15 mouse cellular contexts compared by ENCODE assay signal in genomic region chr1:134074606-134075005, GRCm38 (mm10). TPM values are rescaled to one million over a fixed set of nuclear protein-coding genes. Genes with fewer than 3 reads are reported as not detected.
DNase-seq lines count a peak whose midpoint lies in the region; ATAC-seq and TF ChIP-seq lines count a peak whose summit lies in the region.
"Had no signal": no experiment of that assay in that cellular context is flagged by ENCODE, and none has a peak within 500 bp of the region (broad histone marks: within the 10 kb centered on the region; RNA-seq: fewer than 3 reads in every experiment).

No protein-coding gene starts in this region.

- peaks cover 26% of the 10 kb centered on the region for H3K36me3 ChIP-seq in heart, embryonic 12.5 days
- H3K36me3 ChIP-seq in midbrain, embryonic 12.5 days = peaks cover 25% of the 10 kb centered on the region
- no peaks in the 10 kb centered on the region for H3K36me3 ChIP-seq in midbrain, postnatal 0 days (ENCODE audit: insufficient read depth, low read length)
- H3K36me3 ChIP-seq in forebrain, embryonic 16.5 days (ENCODE audit: control insufficient read depth, insufficient read depth) = peaks cover 3% of the 10 kb centered on the region; the same call in 1 of the 2 replicates

- intact Hi-C loops in heart, postnatal 14 days (cut with DNase I) = no loop called here

- WGBS in heart, embryonic 12.5 days = 87% methylated on average over 10 of the region's 10 CpGs
- 82% methylated on average over 10 of the region's 10 CpGs for WGBS in midbrain, embryonic 12.5 days
- 85% methylated on average over 10 of the region's 10 CpGs for WGBS in midbrain, postnatal 0 days
- 82% methylated on average over 10 of the region's 10 CpGs for WGBS in forebrain, embryonic 16.5 days

- H3K9ac ChIP-seq in heart, embryonic 12.5 days = no peak overlapping the region
- H3K9ac ChIP-seq in midbrain, embryonic 12.5 days (replicated peaks) = no peak overlapping the region
- no peak overlapping the region for H3K9ac ChIP-seq in midbrain, postnatal 0 days (replicated peaks; ENCODE audit: low read length, poor library complexity, severe bottlenecking)
- no peak overlapping the region for H3K9ac ChIP-seq in forebrain, embryonic 16.5 days (replicated peaks; ENCODE audit: low read depth, low read length)

- H3K4me3 ChIP-seq in heart, embryonic 12.5 days = no peak overlapping the region
- peak overlapping the region; percentile 83; the same call in 1 of the 2 replicates for H3K4me3 ChIP-seq in midbrain, embryonic 12.5 days
- H3K4me3 ChIP-seq in midbrain, postnatal 0 days (ENCODE audit: low read depth, low read length) = no peak overlapping the region
- no peak overlapping the region for H3K4me3 ChIP-seq in forebrain, embryonic 16.5 days (replicated peaks; ENCODE audit: low read length)

- no peak for DNase-seq in heart, postnatal 14 days
- DNase-seq in midbrain, postnatal 0 days (ENCODE audit: low spot score) = no peak
- DNase-seq in naive thymus-derived CD4-positive, alpha-beta T cell, adult 2 months (ENCODE audit: low read depth) = peak; percentile 54
- no peak for DNase-seq in left cerebral cortex, adult 18-20 months (ENCODE audit: low spot score in 2 of 2)
- no peak for DNase-seq in spleen, adult 12 weeks (ENCODE audit: low spot score)
- DNase-seq: cerebellum, postnatal 25 days; left cerebral cortex, postnatal 4 days had no signal

- peaks cover 75% of the 10 kb centered on the region for H3K4me1 ChIP-seq in heart, embryonic 12.5 days (replicated peaks)
- peaks cover 83% of the 10 kb centered on the region for H3K4me1 ChIP-seq in midbrain, embryonic 12.5 days
- peaks cover 13% of the 10 kb centered on the region; the same call in 1 of the 2 replicates for H3K4me1 ChIP-seq in midbrain, postnatal 0 days (ENCODE audit: insufficient read depth, low read length)
- H3K4me1 ChIP-seq in forebrain, embryonic 16.5 days (replicated peaks; ENCODE audit: control insufficient read depth, insufficient read depth, low read length) = peaks cover 54% of the 10 kb centered on the region

- no peaks in the 10 kb centered on the region for H3K27me3 ChIP-seq in heart, embryonic 12.5 days (replicated peaks)
- H3K27me3 ChIP-seq in midbrain, embryonic 12.5 days = no peaks in the 10 kb centered on the region
- H3K27me3 ChIP-seq in midbrain, postnatal 0 days (ENCODE audit: insufficient read depth, low read length) = no peaks in the 10 kb centered on the region
- H3K27me3 ChIP-seq in forebrain, embryonic 16.5 days (replicated peaks; ENCODE audit: control insufficient read depth, insufficient read depth, low read length) = no peaks in the 10 kb centered on the region

- peak overlapping the region; percentile 10; the same call in 1 of the 2 replicates for H3K4me2 ChIP-seq in heart, embryonic 12.5 days
- H3K4me2 ChIP-seq in midbrain, embryonic 12.5 days (replicated peaks) = peak overlapping the region; percentile 71
- H3K4me2 ChIP-seq in midbrain, postnatal 0 days (ENCODE audit: low read depth, low read length, poor library complexity, severe bottlenecking) = no peak overlapping the region
- peak overlapping the region; percentile 24 for H3K4me2 ChIP-seq in forebrain, embryonic 16.5 days (ENCODE audit: low read length)

- no peak for TF ChIP-seq CTCF in midbrain, postnatal 0 days (IDR thresholded peaks at IDR 0.05)

- ATAC-seq in heart, embryonic 12.5 days (ENCODE audit: insufficient number of reproducible peaks, low FRiP score) = no peak
- ATAC-seq in midbrain, embryonic 12.5 days (ENCODE audit: low FRiP score, low read depth) = no peak
- ATAC-seq in midbrain, postnatal 0 days (ENCODE audit: low FRiP score) = no peak
- no peak for ATAC-seq in forebrain, embryonic 16.5 days
- ATAC-seq: intestine, postnatal 0 days had no signal

- H3K9me3 ChIP-seq in heart, embryonic 12.5 days (replicated peaks) = no peaks in the 10 kb centered on the region
- H3K9me3 ChIP-seq in midbrain, embryonic 12.5 days = no peaks in the 10 kb centered on the region
- H3K9me3 ChIP-seq in midbrain, postnatal 0 days (ENCODE audit: low read length) = no peaks in the 10 kb centered on the region
- no peaks in the 10 kb centered on the region for H3K9me3 ChIP-seq in forebrain, embryonic 16.5 days (ENCODE audit: control insufficient read depth, low read length)

- no peak overlapping the region for H3K27ac ChIP-seq in heart, embryonic 12.5 days (ENCODE audit: poor library complexity, severe bottlenecking)
- H3K27ac ChIP-seq in midbrain, embryonic 12.5 days (replicated peaks) = peak overlapping the region; percentile 88
- H3K27ac ChIP-seq in midbrain, postnatal 0 days (ENCODE audit: low read depth, low read length) = no peak overlapping the region
- peak overlapping the region; percentile 25; the same call in 1 of the 2 replicates for H3K27ac ChIP-seq in forebrain, embryonic 16.5 days (ENCODE audit: low read length)

RNA-seq across cellular contexts. Expression of gene Btg2, which starts 4.3 kb away (rescaled TPM):
- 37.8 and 40.4 TPM in 2 replicates for polyA plus RNA-seq in heart, embryonic 12.5 days (2016; fragmentation: Nextera tagmentation; extraction: Ambion mirVana)
- 10 to 100 TPM; 37.3 to 47.7 TPM for total RNA-seq in heart, postnatal 14 days (2021)
- 162 and 172 TPM in 2 replicates for polyA plus RNA-seq in midbrain, embryonic 12.5 days (2016; fragmentation: Nextera tagmentation; extraction: Ambion mirVana)
- 12.0 and 19.8 TPM in 2 replicates for total RNA-seq in midbrain, postnatal 0 days (2014; rRNA removed)
- 8.9 and 9.9 TPM in 2 replicates for polyA plus RNA-seq in midbrain, postnatal 0 days (2015; fragmentation: Nextera tagmentation; extraction: Ambion mirVana)
- 56.0 and 66.4 TPM in 2 replicates for polyA plus RNA-seq in forebrain, embryonic 16.5 days (2015; fragmentation: Nextera tagmentation; extraction: Ambion mirVana)
- total RNA-seq in left cerebral cortex, adult 18-20 months (2021) = 10 to 100 TPM; 18.7 to 22.2 TPM

RNA-seq across cellular contexts. Expression of gene Chit1, which starts 36.4 kb away (rescaled TPM):
- polyA plus RNA-seq in heart, embryonic 12.5 days (2016; fragmentation: Nextera tagmentation; extraction: Ambion mirVana) = 0.32 and 0.49 TPM in 2 replicates
- total RNA-seq in heart, postnatal 14 days (2021) = not detected
- not detected in 2 replicates for polyA plus RNA-seq in midbrain, embryonic 12.5 days (2016; fragmentation: Nextera tagmentation; extraction: Ambion mirVana)
- total RNA-seq in midbrain, postnatal 0 days (2014; rRNA removed) = 0.24 and 0.99 TPM in 2 replicates
- polyA plus RNA-seq in midbrain, postnatal 0 days (2015; fragmentation: Nextera tagmentation; extraction: Ambion mirVana) = 0.21 and 0.48 TPM in 2 replicates
- 0.14 TPM in 1 of 2 replicates, not detected in the other for polyA plus RNA-seq in forebrain, embryonic 16.5 days (2015; fragmentation: Nextera tagmentation; extraction: Ambion mirVana)
- total RNA-seq in left cerebral cortex, adult 18-20 months (2021) = not detected
- polyA plus RNA-seq: intestine, postnatal 0 days; large intestine, adult 2 months; stomach, embryonic 14.5 days had no signal

RNA-seq across cellular contexts. Expression of gene Fmod, which starts 37.6 kb away (rescaled TPM):
- polyA plus RNA-seq in heart, embryonic 12.5 days (2016; fragmentation: Nextera tagmentation; extraction: Ambion mirVana) = 15.7 and 17.5 TPM in 2 replicates
- 10 to 100 TPM; 13.5 to 17.4 TPM for total RNA-seq in heart, postnatal 14 days (2021)
- 10.9 and 15.0 TPM in 2 replicates for polyA plus RNA-seq in midbrain, embryonic 12.5 days (2016; fragmentation: Nextera tagmentation; extraction: Ambion mirVana)
- total RNA-seq in midbrain, postnatal 0 days (2014; rRNA removed) = 17.0 and 17.1 TPM in 2 replicates
- polyA plus RNA-seq in midbrain, postnatal 0 days (2015; fragmentation: Nextera tagmentation; extraction: Ambion mirVana) = 24.8 and 26.3 TPM in 2 replicates
- 7.8 and 12.6 TPM in 2 replicates for polyA plus RNA-seq in forebrain, embryonic 16.5 days (2015; fragmentation: Nextera tagmentation; extraction: Ambion mirVana)
- total RNA-seq in left cerebral cortex, adult 18-20 months (2021) = 10 to 100 TPM; 27.5 to 28.4 TPM
- total RNA-seq: granulocyte monocyte progenitor cell, adult 5-6 weeks; monocyte, adult 5-6 weeks had no signal

Comparison
In these comparisons a context has a peak if more than half of its experiments do, and no peak if none do; other contexts are left out.
1. H3K27ac ChIP-seq: peak in midbrain, embryonic 12.5 days (single experiment) and forebrain, embryonic 16.5 days (single experiment); none in heart, embryonic 12.5 days (single experiment) and midbrain, postnatal 0 days (single experiment).